Mouse (Mus musculus): ENCODE data around the gene Abcc8.

Gene Abcc8

DNA sequence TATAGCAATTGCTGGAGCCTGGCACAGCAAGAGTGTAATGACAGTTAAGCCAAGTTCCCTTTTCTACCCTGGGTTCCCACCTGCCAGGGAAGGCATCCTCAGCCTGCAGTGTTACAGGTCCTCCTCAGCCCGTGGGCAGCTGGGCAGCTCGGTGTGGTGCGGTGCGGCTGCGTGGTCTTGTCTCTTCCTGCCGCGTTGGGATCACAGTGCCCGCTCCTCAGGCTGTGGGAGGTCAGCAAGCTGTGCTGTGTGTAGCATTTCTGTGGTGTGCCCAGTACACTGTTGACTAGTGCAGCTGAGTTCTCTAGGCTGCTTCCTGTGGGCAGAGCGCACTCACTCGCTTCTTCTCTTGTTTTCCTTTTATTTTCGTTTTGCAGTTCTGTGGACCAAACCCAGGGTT lies 121.0 kb downstream of the Abcc8 start:
- no peak for DNase-seq (ENCODE audit: low read depth, low spot score)

All from ES-CJ7 (cell line).